Mouse (Mus musculus) hindbrain, embryonic 13.5 days (tissue): ENCODE results near the gene Lhcgr. TPM values are rescaled to one million over a fixed set of nuclear protein-coding genes. Genes with fewer than 3 reads are reported as not detected.
A peak's percentile ranks its signal among the peaks of the same experiment; 100 is the strongest.

Experiments used
- ATAC-seq: fragments of 200-750 bp; cut with Nextera tagmentation; 2 replicates; pipeline ENCODE4 v1.8.0; 2017; ENCODE audit warnings: moderate TSS enrichment; ENCODE audit not compliant: low FRiP score
- H3K27ac ChIP-seq: fragments of 300-500 bp; sonication (generic); 2 replicates; pipeline ENCODE4 v1.5.1; 2015; ENCODE audit warnings: inconsistent platforms, mild to moderate bottlenecking, moderate library complexity
- H3K27me3 ChIP-seq: fragments of 300-500 bp; sonication (generic); 2 replicates; pipeline ENCODE4 v1.6.1; 2015; ENCODE audit warnings: mild to moderate bottlenecking, inconsistent platforms
- H3K36me3 ChIP-seq: fragments of 300-500 bp; sonication (generic); 2 replicates; pipeline ENCODE4 v1.6.1; 2015; ENCODE audit warnings: mild to moderate bottlenecking, inconsistent platforms
- H3K4me1 ChIP-seq: fragments of 300-500 bp; sonication (generic); replicated peaks from 2 replicates; pipeline ENCODE4 v1.6.1; 2015; ENCODE audit warnings: inconsistent platforms
- H3K4me2 ChIP-seq: fragments of 300-500 bp; sonication (generic); 2 replicates; pipeline ENCODE4 v1.6.1; 2015; ENCODE audit warnings: inconsistent platforms, mild to moderate bottlenecking, moderate library complexity
- H3K4me3 ChIP-seq: fragments of 300-500 bp; sonication (generic); 2 replicates; pipeline ENCODE4 v1.5.1; 2015; ENCODE audit warnings: mild to moderate bottlenecking, inconsistent platforms
- H3K9ac ChIP-seq: fragments of 300-500 bp; sonication (generic); 2 replicates; pipeline ENCODE4 v1.6.1; 2015; ENCODE audit warnings: mild to moderate bottlenecking, inconsistent platforms
- H3K9me3 ChIP-seq: fragments of 300-500 bp; sonication (generic); 2 replicates; pipeline ENCODE4 v1.6.1; 2016; ENCODE audit warnings: inconsistent platforms
- WGBS: fragments of 180-500 bp; shearing (Covaris S2); methylation state at CpG from one replicate; pipeline ENCODE4 v1.1.7; 2015; 5-methylcytosine and 5-hydroxymethylcytosine counted together
- polyA plus RNA-seq: library from polyadenylated mRNA; unstranded; fragments of >200 nt; fragmentation: Nextera tagmentation; extraction: Ambion mirVana; gene quantifications from 2 replicates; pipeline ENCODE4 v1.2.1, GENCODE M21; 2015

The Lhcgr gene
- polyA plus RNA-seq, 1 experiment from 2014 or later: 2.7 TPM

DNA sequence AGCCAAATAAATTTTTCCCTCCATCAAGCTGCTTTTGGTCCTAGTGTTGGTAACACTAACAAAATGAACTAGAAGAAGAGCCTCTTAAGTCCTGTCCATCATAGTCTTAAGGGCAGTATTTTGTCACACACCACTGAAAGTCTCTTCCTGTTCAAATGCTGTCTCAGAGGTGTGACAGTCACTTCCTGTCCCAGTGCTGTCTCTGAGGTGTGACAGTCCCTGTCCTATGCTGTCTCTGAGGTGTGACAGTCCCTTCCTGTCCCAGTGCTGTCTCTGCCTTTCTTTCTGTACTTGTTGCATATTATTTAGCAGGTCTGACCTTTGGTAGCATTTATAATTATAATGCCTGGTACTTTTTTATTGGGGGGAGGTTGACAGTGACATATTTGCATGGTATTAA is 90.9 kb downstream of the Lhcgr start:
- Histone ChIP-seq H3K4me1 (peaks cover 6% of the 10 kb centered on the region; the same call in 1 of the 2 replicates), H3K4me2 (no peak overlapping the region), H3K4me3 (no peak overlapping the region), H3K36me3 (no peaks in the 10 kb centered on the region), H3K9me3 (no peaks in the 10 kb centered on the region), H3K27ac (no peak overlapping the region), H3K27me3 (no peaks in the 10 kb centered on the region), H3K9ac (no peak overlapping the region)
- ATAC-seq: no peak

GRCm38 (mm10) chr17:88696656-88697333 is 95.0 kb downstream of the Lhcgr start:
- Histone ChIP-seq H3K9me3 (no peaks in the 10 kb centered on the region), H3K36me3 (no peaks in the 10 kb centered on the region), H3K4me3 (no peak overlapping the region), H3K27me3 (no peaks in the 10 kb centered on the region), H3K27ac (no peak overlapping the region; the same call in 1 of the 2 replicates), H3K4me1 (peaks cover 6% of the 10 kb centered on the region; the same call in 1 of the 2 replicates), H3K9ac (no peak overlapping the region), H3K4me2 (no peak overlapping the region)
- ATAC-seq: no peak
- WGBS: 45% methylated on average over 9 of the region's 9 CpGs

DNA sequence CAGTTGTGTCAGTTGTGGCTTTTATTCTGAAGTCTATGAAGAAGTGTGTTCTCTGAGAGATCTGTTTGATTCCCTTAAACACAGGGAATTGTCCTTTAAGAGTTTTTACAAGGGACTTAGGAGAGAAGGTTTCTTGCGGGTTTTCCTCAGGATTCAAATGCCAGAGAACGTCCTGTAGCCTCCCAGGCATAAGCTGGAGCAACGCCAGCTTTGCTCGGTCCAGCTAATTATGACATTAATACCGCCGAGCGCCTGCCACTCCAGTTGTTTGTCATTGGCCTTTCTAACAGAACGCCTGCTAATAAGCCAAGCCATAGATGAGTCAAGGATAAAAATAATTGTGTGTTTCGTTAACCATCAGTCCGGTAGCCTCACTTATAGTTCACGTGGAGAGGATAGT is 103.6 kb downstream of the Lhcgr start:
- H3K9ac ChIP-seq: no peak overlapping the region
- 62% methylated on average over 11 of the region's 11 CpGs for WGBS
- no peak overlapping the region for H3K4me2 ChIP-seq
- H3K4me1 ChIP-seq: peaks cover 5% of the 10 kb centered on the region; the same call in 1 of the 2 replicates
- no peak overlapping the region for H3K27ac ChIP-seq
- no peaks in the 10 kb centered on the region for H3K36me3 ChIP-seq
- no peaks in the 10 kb centered on the region for H3K27me3 ChIP-seq
- ATAC-seq: no peak
- H3K9me3 ChIP-seq: no peaks in the 10 kb centered on the region
- no peak overlapping the region for H3K4me3 ChIP-seq

DNA sequence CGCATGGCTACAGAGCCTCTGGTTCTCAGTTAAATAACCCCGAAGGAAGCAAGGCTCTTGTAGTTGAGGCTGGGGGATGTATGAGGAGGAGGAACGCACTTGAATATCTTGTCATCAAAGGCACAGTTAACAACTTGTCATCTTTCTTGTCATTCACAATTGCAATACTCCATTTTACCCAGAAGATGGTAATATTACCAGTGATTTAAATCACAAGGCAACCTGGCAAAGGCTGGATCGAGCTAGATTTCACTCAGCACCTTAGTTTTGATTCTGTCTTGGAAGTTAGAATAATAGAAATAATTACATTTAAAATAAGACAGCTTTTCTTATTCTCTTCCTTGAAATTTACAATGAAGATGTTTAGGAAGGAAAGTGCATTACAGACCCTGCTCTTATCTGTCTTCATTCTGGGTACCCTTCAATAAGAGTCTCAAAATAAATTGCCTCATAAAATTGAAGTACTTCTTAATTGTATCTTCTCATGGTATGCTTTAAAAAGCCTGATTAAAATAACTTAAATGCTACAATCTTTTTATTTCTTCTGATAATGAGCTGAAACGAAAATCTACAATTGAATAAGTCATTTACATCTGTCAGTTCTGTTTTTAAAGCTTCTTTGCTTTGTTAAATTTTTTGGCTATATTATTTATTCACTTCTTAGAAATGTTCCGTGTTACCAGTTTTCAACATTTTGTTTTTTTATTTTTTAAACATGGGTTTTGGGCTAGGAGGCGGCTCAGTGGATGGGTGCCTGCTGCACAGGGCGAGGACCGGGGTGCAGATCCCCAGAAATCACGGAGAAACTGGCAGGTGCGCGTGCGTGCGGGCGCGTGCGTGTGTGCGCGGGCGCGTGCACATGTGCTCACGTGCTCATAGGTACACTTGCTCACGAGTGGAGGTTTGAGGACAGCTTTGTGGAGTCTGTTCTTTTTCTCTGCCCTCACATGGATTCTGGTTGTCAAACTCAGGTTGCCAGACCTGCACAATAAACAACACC is 116.2 kb downstream of the Lhcgr start:
- Histone ChIP-seq H3K9me3 (no peaks in the 10 kb centered on the region), H3K9ac (no peak overlapping the region), H3K4me2 (no peak overlapping the region), H3K4me3 (no peak overlapping the region), H3K27me3 (no peaks in the 10 kb centered on the region), H3K36me3 (no peaks in the 10 kb centered on the region), H3K27ac (no peak overlapping the region), H3K4me1 (no peaks in the 10 kb centered on the region)
- no peak for ATAC-seq
- WGBS: 93% methylated on average over 23 of the region's 23 CpGs

DNA sequence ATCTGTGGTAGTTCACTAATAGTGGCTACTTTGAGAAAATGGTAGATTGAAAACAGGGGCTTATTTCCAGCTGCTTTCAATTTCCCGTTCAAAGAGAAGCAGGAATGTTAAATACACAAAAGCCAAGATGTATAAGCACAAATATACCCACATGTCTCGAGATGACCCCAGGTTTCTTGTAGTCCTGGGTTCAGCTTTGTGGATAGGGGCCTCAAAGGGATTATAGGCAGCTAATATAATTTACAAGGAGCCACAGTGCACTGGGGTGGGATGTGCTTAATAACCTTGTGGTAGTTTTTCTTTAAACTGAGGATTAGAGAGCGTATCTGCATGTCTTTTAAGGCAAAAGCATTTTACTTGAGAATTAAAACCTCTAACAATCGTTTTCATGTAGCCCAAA is 121.0 kb downstream of the Lhcgr start:
- Histone ChIP-seq H3K4me1 (peaks cover 7% of the 10 kb centered on the region), H3K36me3 (no peaks in the 10 kb centered on the region), H3K9ac (no peak overlapping the region), H3K4me2 (no peak overlapping the region), H3K27me3 (no peaks in the 10 kb centered on the region), H3K27ac (no peak overlapping the region), H3K9me3 (no peaks in the 10 kb centered on the region), H3K4me3 (no peak overlapping the region)
- no peak for ATAC-seq
- 71% methylated on average over 4 of the region's 4 CpGs for WGBS

DNA sequence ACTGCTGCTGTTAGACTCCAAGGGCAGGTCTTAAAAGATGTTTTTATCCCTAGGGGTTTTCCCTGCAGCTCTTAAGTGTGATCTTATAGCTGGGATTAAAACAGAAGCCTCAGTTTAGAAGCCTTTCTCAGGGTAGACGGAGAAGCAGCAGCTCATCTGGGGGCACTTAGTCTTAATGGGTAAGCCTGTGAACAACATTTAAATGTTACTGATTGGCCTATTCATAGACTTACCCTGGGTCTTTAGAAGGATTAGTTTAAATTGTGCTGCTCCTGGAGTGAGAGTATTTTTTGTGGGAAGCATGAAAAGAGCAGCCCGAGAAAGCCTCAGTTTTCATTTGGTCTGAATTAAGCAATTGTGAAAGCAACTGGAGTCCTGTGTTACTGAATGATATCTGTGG is 121.9 kb downstream of the Lhcgr start:
- 38% methylated on average over 2 of the region's 2 CpGs for WGBS

DNA sequence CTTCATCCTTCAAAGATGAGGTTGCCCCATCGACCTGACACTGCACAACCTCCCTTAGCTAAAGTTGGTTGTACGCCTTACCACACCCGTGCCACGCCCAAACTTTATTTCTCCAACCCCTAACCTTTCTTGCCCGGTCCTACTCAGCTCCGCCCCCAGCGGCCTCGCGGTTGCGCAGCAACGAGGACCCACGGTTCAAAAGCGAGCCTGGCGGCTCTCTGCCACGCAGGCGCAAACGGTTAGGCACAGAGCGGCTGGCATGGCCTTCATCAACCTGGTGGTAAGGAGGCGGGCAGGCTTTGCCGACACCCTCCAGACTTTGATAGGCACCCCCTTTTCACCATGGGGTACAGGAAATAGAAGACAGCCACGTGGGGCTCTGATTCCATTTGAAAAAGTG is 123.3 kb downstream of the Lhcgr start, which contains the start of gene Gtf2a1l:
Gene Gtf2a1l, plus strand, starts transcription at position 209 of the 400 bp plus-strand sequence.
- H3K27ac ChIP-seq: no peak within 1 kb of the TSS
- no peaks in the 10 kb centered on the region for H3K27me3 ChIP-seq
- ATAC-seq: no peak
- no peak within 1 kb of the TSS for H3K4me3 ChIP-seq
- peaks cover 7% of the 10 kb centered on the region for H3K4me1 ChIP-seq
- peak within 1 kb of the TSS; percentile 38 for H3K4me2 ChIP-seq
- H3K9ac ChIP-seq: no peak within 1 kb of the TSS
- no peaks in the 10 kb centered on the region for H3K9me3 ChIP-seq
- no peaks in the 10 kb centered on the region for H3K36me3 ChIP-seq
- 36% methylated on average over 21 of the region's 21 CpGs for WGBS

More for the DNA sequence above, 121.9 kb downstream of the Lhcgr start:
- Histone ChIP-seq H3K36me3 (no peaks in the 10 kb centered on the region), H3K4me3 (no peak overlapping the region), H3K27ac (no peak overlapping the region; the same call in 1 of the 2 replicates), H3K4me2 (no peak overlapping the region), H3K27me3 (no peaks in the 10 kb centered on the region), H3K9ac (no peak overlapping the region), H3K4me1 (peaks cover 7% of the 10 kb centered on the region), H3K9me3 (no peaks in the 10 kb centered on the region)
- no peak for ATAC-seq

Other genes starting within 250 kb of the Lhcgr start
- 2.0 and 2.6 TPM in 2 replicates for gene Ston1, start 194.3 kb downstream of the Lhcgr start, polyA plus RNA-seq
- gene Gtf2a1l, start 123.3 kb downstream of the Lhcgr start, polyA plus RNA-seq: 0.12 and 0.14 TPM in 2 replicates